Mouse (Mus musculus): ENCODE results near the gene Shank3.

DNA sequence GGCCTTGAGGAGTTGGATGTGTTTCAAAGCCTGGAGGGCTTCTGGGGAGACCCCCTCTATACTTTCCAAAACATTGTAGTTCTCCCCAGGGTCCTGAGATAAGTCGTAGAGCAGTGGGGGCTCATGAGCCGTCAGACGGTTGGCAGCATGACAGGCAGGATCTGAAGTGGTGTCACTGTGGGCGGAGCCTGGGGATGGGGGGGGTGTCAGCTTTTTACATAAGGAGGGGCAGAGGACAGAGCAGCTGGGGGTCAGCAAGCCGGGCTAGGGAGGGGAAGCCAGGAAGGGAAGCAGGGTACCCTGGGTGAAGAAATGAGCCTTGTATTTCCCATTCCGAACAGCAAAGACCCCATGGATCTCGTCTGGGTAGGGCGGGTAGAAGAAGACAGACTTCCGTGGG, 26.1 kb upstream of the Shank3 start:
- no peak for TF ChIP-seq EP300 (IDR thresholded peaks at IDR 0.05; ENCODE audit: low read depth)
- no peak for TF ChIP-seq CTCF (IDR thresholded peaks at IDR 0.05; ENCODE audit: low read depth)
